Mouse (Mus musculus) liver, embryonic 11.5 days (tissue): ENCODE measurements around the gene Tsc22d3. TPM values are rescaled to one million over a fixed set of nuclear protein-coding genes. Genes with fewer than 3 reads are reported as not detected.

Source experiments
- ATAC-seq: fragments of 200-750 bp; cut with Nextera tagmentation; replicated peaks from 2 replicates; pipeline ENCODE4 v1.8.0; 2017; ENCODE audit warnings: moderate number of reproducible peaks, mild to moderate bottlenecking, moderate TSS enrichment, moderate library complexity; ENCODE audit not compliant: low FRiP score
- DNase-seq: peaks from one replicate; pipeline ENCODE4 v3.0.0-alpha.2; 2017; ENCODE audit warnings: low spot score
- H3K27ac ChIP-seq: fragments of 300-500 bp; sonication (generic); 2 replicates; pipeline ENCODE4 v1.5.1; 2014; ENCODE audit warnings: mild to moderate bottlenecking, low read depth, low read length, control low read depth
- H3K27me3 ChIP-seq: fragments of 300-500 bp; sonication (generic); replicated peaks from 2 replicates; pipeline ENCODE4 v1.6.1; 2014; ENCODE audit warnings: low read length, mixed read lengths; ENCODE audit not compliant: control insufficient read depth, insufficient read depth
- H3K36me3 ChIP-seq: fragments of 300-500 bp; sonication (generic); 2 replicates; pipeline ENCODE4 v1.6.1; 2014; ENCODE audit warnings: mild to moderate bottlenecking, low read length, moderate library complexity, mixed read lengths; ENCODE audit not compliant: control insufficient read depth, insufficient read depth
- H3K4me1 ChIP-seq: fragments of 300-500 bp; sonication (generic); replicated peaks from 2 replicates; pipeline ENCODE4 v1.6.1; 2014; ENCODE audit warnings: low read length, mixed read lengths; ENCODE audit not compliant: control insufficient read depth, insufficient read depth
- H3K4me2 ChIP-seq: fragments of 300-500 bp; sonication (generic); 2 replicates; pipeline ENCODE4 v1.6.1; 2014; ENCODE audit warnings: mild to moderate bottlenecking, control low read depth, moderate library complexity
- H3K4me3 ChIP-seq: fragments of 300-500 bp; sonication (generic); 2 replicates; pipeline ENCODE4 v1.5.1; 2014; ENCODE audit warnings: low read depth, low read length, control low read depth
- H3K9ac ChIP-seq: fragments of 300-500 bp; sonication (generic); 2 replicates; pipeline ENCODE4 v1.6.1; 2014; ENCODE audit warnings: low read depth, low read length, control low read depth
- H3K9me3 ChIP-seq: fragments of 300-500 bp; sonication (generic); 2 replicates; pipeline ENCODE4 v1.6.1; 2016; ENCODE audit warnings: low read length, inconsistent platforms, mixed read lengths; ENCODE audit not compliant: control insufficient read depth
- WGBS: fragments of 180-500 bp; shearing (Covaris S2); extraction: QIAGEN DNeasy Blood & Tissue Kit; methylation state at CpG from one replicate; pipeline ENCODE4 v1.1.7; 2014; 5-methylcytosine and 5-hydroxymethylcytosine counted together
- polyA plus RNA-seq: library from polyadenylated mRNA; unstranded; fragments of >200 nt; fragmentation: Nextera tagmentation; extraction: Ambion mirVana; gene quantifications from 2 replicates; pipeline ENCODE4 v1.2.1, GENCODE M21; 2014

The Tsc22d3 gene
- 31.5 and 32.2 TPM in 2 replicates for polyA plus RNA-seq

DNA sequence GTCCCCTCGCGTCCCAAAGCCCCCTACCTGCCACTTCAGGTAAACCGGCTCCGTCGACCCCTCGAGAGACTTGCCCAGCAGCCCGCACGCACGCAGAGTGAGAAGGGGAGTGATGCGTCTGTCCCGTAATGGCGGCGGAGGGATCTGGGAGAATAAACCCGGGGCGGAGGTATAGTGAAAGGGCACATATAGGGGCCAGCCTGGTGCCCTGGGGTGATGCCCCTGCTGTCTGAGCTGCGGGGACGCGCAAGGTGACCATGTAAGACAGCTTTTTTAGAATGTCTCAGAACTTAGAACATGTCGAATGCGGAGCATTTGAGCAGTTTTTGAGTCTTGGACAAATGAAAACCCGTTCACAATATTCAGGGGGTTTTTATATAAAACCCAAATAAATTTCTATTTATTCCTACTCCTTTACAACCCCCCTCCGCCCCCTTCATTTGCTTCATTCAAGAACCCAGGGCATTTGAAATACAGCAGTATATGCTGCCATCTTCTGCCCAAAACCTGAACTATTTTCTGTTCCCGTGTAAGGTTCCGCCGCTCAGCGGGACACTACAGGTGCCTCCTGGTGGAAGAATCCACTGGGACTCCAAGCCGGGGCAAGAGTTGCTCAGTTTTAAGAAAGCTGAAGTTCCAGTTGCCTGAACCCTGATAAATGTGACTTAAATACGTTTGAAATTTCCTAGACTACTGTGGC, at the start of gene Tsc22d3:
Tsc22d3 (minus strand) TSS at position 250 of the 700 bp plus-strand sequence.
- Histone ChIP-seq H3K27ac (no peak within 1 kb of the TSS), H3K9ac (no peak within 1 kb of the TSS)

DNA sequence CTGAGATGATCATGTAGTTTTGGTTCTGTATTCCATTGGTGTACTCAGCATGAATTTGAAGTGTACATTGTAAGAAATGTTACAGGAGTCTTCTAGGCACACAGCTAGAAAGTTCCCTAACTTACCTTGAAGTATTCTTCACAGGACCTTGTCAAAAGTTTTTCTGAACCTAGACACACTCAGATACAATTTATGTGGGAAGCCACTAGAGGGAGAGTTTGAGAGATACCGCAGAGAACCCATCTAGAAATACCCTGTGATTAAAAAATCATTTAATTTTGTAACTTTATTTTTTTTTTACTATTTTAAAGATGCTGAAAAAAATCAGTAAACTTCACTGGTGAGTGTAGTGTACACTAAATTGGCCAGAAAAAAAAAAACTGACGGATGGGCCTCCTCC, 39.1 kb upstream of the Tsc22d3 start:
- Histone ChIP-seq H3K27me3 (0 out of 2 replicates have a peak, but pooled peaks cover under 1% of the 10 kb centered on the region), H3K27ac (no peak overlapping the region), H3K36me3 (no peaks in the 10 kb centered on the region), H3K9me3 (no peaks in the 10 kb centered on the region), H3K4me1 (no peaks in the 10 kb centered on the region), H3K4me2 (no peak overlapping the region), H3K4me3 (no peak overlapping the region), H3K9ac (no peak overlapping the region)
- no peak for ATAC-seq
- 59% methylated on average over 2 of the region's 2 CpGs for WGBS
- no peak for DNase-seq

More for the DNA sequence above, at the start of gene Tsc22d3:
- DNase-seq = peak; percentile 52
- peaks cover 46% of the 10 kb centered on the region for H3K27me3 ChIP-seq
- H3K9me3 ChIP-seq = no peaks in the 10 kb centered on the region
- H3K4me3 ChIP-seq = peak within 1 kb of the TSS; percentile 59
- H3K4me2 ChIP-seq = peak within 1 kb of the TSS; percentile 84
- H3K36me3 ChIP-seq = no peaks in the 10 kb centered on the region
- no peaks in the 10 kb centered on the region for H3K4me1 ChIP-seq
- peak; percentile 60; the same call in 1 of the 2 replicates for ATAC-seq
- WGBS = 17% methylated on average over 28 of the region's 28 CpGs

DNA sequence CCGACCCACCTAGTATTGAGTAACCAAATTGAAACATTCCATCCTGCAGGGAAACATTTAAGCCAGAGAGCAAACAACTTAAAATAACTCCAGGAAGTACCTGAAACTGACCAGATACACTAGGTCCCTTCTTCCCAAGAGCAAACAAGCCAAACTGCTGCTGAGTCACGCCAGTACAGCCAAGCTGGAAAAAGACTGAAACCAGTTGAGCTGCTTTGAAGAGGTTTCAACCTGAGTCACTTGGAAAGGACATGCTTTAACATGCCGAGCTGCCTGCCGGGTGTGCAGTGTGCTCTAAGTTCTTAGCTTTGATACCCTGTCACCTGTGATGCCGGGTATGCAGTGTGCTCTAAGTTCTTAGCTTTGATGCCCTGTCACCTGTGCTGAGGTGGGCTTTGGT, 37.6 kb upstream of the Tsc22d3 start:
- H3K4me3 ChIP-seq = no peak overlapping the region
- H3K4me2 ChIP-seq = no peak overlapping the region
- no peak overlapping the region for H3K9ac ChIP-seq
- H3K9me3 ChIP-seq = no peaks in the 10 kb centered on the region
- WGBS = 72% methylated on average over 5 of the region's 5 CpGs
- H3K27ac ChIP-seq = no peak overlapping the region
- 0 out of 2 replicates have a peak, but pooled peaks cover 2% of the 10 kb centered on the region for H3K27me3 ChIP-seq
- ATAC-seq (no peak), DNase-seq (no peak)
- no peaks in the 10 kb centered on the region for H3K36me3 ChIP-seq
- no peaks in the 10 kb centered on the region for H3K4me1 ChIP-seq

DNA sequence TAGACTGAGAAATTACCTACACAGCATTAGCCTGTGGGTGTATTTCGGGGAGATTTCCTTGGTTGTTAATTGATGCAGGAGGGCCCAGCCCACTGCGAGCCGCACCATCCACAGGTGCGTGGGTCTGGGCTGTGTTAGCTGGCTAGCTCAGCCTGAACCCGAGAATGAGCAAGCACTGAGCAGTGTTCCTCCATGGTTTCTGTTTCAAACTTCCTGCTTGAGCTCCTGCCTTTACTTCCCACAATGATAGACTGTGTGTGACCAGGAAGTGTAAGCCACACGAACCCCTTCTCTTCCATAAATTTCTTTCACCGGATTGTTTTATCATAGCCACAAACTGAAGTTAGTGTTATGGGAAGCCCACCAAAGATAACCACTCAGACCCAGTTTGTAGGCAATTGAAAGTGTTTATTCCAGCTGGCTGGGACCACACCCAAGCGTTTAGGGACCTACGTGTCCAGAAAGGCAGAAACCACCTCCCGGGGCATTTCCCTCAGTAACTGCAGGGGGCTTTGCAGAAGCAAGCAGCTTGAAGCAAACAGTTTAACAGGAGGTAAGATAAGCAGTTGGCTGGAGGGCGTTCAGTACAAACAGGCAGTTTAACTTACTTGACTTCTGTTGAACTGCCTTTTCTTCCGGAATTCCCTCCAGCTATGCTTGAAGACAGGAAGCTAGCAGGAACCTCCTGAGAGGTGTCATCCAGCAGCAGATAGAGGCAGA, 24.6 kb upstream of the Tsc22d3 start:
- DNase-seq = no peak
- 47% methylated on average over 12 of the region's 12 CpGs for WGBS

DNA sequence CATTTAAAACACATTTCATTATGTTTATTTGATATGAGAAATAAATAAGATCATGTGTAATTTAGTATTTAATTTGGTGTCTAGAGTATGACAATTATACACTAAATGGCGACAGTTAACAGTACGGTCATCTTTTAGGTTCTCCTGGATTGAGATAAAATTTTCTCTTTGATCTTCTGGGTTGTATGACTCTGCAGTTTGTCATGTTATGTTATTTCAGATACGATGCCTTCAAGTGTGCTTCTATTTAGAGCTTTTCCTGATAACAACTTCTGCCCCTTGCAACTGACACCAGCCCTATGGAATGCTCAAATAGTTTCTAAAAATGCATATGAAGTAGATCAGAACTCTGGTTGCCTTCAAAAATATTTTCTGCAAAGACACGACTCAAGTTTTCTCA, 9.5 kb upstream of the Tsc22d3 start:
- no peak overlapping the region for H3K27ac ChIP-seq
- no peaks in the 10 kb centered on the region for H3K9me3 ChIP-seq
- H3K4me1 ChIP-seq = no peaks in the 10 kb centered on the region
- DNase-seq (no peak), ATAC-seq (no peak; the same call in 1 of the 2 replicates)
- H3K4me2 ChIP-seq = no peak overlapping the region
- H3K4me3 ChIP-seq = no peak overlapping the region
- 70% methylated on average over 4 of the region's 4 CpGs for WGBS
- H3K36me3 ChIP-seq = no peaks in the 10 kb centered on the region
- H3K9ac ChIP-seq = no peak overlapping the region
- peaks cover 9% of the 10 kb centered on the region for H3K27me3 ChIP-seq

More for the DNA sequence above, 24.6 kb upstream of the Tsc22d3 start:
- H3K4me2 ChIP-seq = peak overlapping the region; percentile 8; the same call in 1 of the 2 replicates
- H3K27me3 ChIP-seq = peaks cover 8% of the 10 kb centered on the region; the same call in 1 of the 2 replicates
- ATAC-seq = no peak
- no peaks in the 10 kb centered on the region for H3K9me3 ChIP-seq
- H3K4me3 ChIP-seq = no peak overlapping the region
- no peak overlapping the region for H3K9ac ChIP-seq
- no peaks in the 10 kb centered on the region for H3K4me1 ChIP-seq
- H3K27ac ChIP-seq = no peak overlapping the region
- H3K36me3 ChIP-seq = no peaks in the 10 kb centered on the region

DNA sequence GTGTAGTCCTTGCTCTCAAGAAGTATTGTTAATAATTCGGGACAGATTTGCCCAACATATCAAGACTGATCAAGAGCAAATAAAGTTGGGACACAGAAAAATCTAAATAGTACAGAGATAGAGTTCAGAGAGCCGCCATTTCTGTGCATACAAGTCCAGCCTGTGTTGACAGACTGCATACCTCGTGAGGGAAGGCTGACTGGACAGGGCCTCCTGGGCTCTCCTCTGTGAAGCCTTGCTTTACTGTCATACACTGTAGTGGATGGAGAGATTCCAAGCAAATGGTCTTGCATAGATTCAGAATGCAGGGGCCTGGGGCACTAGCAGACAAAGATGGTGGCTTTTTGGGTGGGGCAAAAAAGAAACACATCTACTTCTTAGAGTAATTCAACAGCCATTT, 1.4 kb upstream of the Tsc22d3 start:
- Histone ChIP-seq H3K4me3 (no peak overlapping the region), H3K9ac (no peak overlapping the region), H3K4me2 (no peak overlapping the region), H3K9me3 (no peaks in the 10 kb centered on the region), H3K36me3 (no peaks in the 10 kb centered on the region), H3K4me1 (no peaks in the 10 kb centered on the region), H3K27ac (no peak overlapping the region), H3K27me3 (peaks cover 38% of the 10 kb centered on the region)
- no peak for DNase-seq
- 67% methylated on average over 3 of the region's 3 CpGs for WGBS
- ATAC-seq = no peak

DNA sequence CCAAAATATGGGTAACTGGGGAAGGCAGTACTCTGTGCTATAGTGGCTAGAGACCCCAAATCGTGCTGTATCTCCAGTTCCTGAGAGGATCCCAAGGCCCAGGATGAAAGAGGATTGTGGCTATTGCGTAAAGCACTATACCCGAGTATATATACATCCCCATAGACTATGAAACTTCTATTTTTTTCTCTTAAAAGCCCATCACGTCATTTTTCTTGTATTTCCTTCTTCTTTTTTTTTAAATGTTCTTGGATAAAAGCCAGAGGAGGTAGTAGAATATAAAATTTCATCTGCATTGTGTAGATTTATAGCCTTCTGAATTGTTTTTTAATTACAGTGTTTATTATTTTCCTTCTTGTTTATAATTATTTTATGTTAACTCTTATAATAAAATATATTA, 852 bp upstream of the Tsc22d3 start:
- Histone ChIP-seq H3K27ac (no peak overlapping the region), H3K27me3 (peaks cover 42% of the 10 kb centered on the region), H3K36me3 (no peaks in the 10 kb centered on the region), H3K9ac (no peak overlapping the region), H3K4me2 (no peak overlapping the region), H3K4me3 (no peak overlapping the region), H3K4me1 (no peaks in the 10 kb centered on the region), H3K9me3 (no peaks in the 10 kb centered on the region)
- no peak for ATAC-seq
- WGBS = 62% methylated on average over 4 of the region's 4 CpGs
- DNase-seq = no peak

DNA sequence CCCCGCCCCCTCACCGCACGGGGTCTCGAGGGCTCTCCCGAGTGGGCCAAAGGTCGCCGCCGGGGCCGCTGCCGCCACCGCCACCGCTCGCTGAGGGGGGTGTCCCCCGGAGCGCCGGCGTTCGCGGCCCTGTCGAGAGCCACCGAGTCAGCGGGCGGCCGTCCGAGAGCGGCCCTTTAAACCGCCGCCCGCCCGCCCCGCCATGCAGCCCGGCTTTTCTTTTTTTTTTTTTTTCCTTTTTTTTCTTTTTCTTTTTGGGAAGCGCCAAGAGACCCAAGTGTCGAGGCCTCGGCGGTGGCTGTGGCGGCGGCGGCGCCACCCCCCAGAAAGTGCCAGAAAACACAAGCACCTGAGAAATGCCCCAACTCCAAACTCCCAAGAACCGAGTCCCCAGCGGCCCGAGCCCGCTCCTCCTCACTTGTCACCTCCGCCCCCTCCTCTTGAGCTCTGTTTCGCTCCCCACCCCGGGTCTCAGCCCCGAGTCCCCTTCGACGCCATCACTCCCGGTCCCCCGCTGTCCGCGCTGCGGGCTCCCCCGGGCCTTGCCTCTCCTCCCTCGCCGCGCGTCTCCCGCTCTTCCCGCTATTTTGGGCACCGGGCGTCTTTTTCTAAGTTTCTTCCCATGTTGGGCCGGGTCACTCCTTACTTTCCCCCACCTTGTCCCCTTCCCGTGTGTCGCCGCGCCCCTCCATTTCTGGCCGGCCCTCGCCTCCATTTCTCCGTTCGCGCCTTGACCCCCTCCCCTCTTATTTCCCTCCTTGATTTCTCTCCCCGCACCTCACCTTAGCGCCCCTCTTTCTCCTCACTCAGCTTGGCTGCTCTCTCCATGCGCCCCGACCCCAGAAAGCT, 674 bp downstream of the Tsc22d3 start:
- peak; percentile 36 for DNase-seq
- ATAC-seq = peak; percentile 39
- H3K4me2 ChIP-seq = peak overlapping the region; percentile 84
- no peak overlapping the region for H3K9ac ChIP-seq
- H3K4me3 ChIP-seq = peak overlapping the region; percentile 59
- H3K27ac ChIP-seq = no peak overlapping the region
- 24% methylated on average over 42 of the region's 78 CpGs for WGBS
- peaks cover 46% of the 10 kb centered on the region for H3K27me3 ChIP-seq
- H3K9me3 ChIP-seq = no peaks in the 10 kb centered on the region
- no peaks in the 10 kb centered on the region for H3K36me3 ChIP-seq
- H3K4me1 ChIP-seq = no peaks in the 10 kb centered on the region
